Mouse (Mus musculus) cerebellum, adult 2 months (tissue): Measurements from ENCODE around the gene Epgn.

ENCODE experiments used
- CTCF ChIP-seq: fragments of 200-500 bp; IDR thresholded peaks from 2 replicates; pipeline ENCODE4 v1.5.1; 2011; ENCODE audit warnings: low read depth, mild to moderate bottlenecking, control low read depth, low read length, moderate library complexity, borderline replicate concordance; ENCODE audit not compliant: insufficient read depth
- POLR2A ChIP-seq: fragments of 200-500 bp; IDR thresholded peaks from 2 replicates; pipeline ENCODE4 v1.6.1; 2011; ENCODE audit warnings: low read length, control low read depth, borderline replicate concordance; ENCODE audit not compliant: insufficient read depth

- TF ChIP-seq CTCF (no peak), POLR2A (no peak)
Observed at GRCm38 (mm10) chr5:91027840-91028239, 576 bp downstream of the Epgn start.
